Mouse (Mus musculus) G1E (cell line): ENCODE measurements around the gene Wars.

Source experiments
- CTCF ChIP-seq: IDR thresholded peaks from 2 replicates; pipeline ENCODE4 v1.5.1; 2012; ENCODE audit warnings: low read depth, low read length, inconsistent platforms, mixed read lengths
- GATA1 ChIP-seq: IDR thresholded peaks from 2 replicates; pipeline ENCODE4 v1.6.1; 2012; ENCODE audit warnings: borderline replicate concordance, low read length, inconsistent platforms, mixed read lengths
- GATA2 ChIP-seq: IDR thresholded peaks from 2 replicates; pipeline ENCODE4 v1.6.1; 2012; ENCODE audit warnings: low read depth, low read length, inconsistent platforms, borderline replicate concordance
- TAL1 ChIP-seq: conservative IDR thresholded peaks from 2 replicates; pipeline ENCODE4 v1.6.1; 2012; ENCODE audit warnings: low read depth, low read length, inconsistent platforms, mixed read lengths

DNA sequence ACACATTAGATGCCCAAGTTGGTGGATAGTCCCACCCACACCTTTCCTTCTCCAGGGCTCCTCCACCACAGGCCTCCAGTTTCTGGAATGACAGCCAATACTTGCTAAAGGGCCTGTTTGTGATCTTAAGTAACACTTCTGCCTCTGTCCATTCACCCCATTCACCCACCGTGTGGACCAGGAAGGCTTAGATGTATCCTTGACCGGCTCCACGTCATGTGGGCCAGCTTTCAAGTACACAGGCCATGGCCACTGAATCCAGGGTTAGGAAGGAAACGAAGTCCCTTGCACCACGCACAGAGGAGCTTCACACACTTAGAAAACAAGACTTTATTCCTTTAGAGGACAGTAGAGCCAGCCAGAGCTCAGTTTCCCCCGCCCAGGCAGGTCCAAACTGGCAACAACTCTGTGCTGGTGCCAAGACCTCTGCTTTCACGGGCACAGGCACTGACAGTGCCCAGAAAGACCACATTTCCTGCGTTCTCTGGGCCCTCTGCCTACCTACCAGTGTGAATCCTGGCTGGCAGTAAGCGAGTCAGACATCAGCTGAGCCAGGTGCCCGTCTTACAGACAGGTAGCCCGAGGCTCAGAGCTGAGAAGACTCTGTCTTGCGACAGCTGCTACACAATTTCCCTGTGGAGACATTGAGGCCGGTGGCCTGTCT, 68.3 kb downstream of the Wars start:
- no peak for TF ChIP-seq CTCF
- TF ChIP-seq TAL1 = no peak
- no peak for TF ChIP-seq GATA2
- TF ChIP-seq GATA1 = no peak
